Mouse (Mus musculus) gastrocnemius, adult 8-10 months (tissue): ENCODE measurements at regions not wholly inside any gene's neighbourhood (a gene's known extent, or its start where the extent isn't known, plus 50 kb on each side); places are given as distances from the start of the nearest gene placed in this dataset.

Experiments
- DNase-seq, 2 experiments: peaks; one replicate each; pipeline ENCODE4 v3.0.0; 2022; ENCODE audit warnings: low spot score in 2 of 2

DNA sequence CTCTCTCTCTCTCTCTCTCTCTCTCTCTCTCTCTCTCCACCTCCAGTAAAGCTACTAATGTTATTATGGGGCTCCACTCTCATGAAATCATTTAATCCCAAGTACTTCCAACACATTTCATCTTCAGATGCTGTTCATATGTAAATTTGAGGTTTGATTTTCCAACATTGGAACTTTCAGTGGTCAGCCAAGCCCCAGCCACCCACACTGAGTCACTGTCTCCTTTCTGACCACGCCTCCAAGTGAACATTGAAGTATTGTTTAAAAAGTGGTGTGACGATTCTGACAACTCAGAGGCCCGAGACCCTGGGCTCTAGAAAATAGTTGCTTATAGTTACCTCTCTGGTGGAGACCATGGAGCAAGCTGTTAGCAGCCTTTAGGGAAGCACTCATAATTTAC, 313.3 kb downstream of the Qdpr start:
- DNase-seq, result no peak

DNA sequence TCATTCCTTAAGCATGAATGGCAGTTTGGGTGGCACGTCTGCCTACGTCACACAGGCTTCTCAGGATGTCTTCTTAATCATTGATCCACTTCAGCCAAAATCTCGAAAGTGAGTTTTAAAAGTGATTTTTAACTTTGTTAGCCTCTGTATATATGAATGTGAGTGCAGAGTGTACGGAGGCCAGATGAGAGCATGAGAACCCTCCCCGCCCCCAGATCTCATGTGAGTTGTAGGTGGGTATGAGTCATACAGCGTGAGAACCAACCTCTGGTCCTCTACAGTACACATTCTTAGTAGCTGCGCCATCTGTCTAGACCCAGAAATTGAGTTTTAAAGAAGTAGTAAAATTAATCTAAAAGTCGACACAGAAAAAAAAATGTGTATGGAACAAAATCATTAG, 322.1 kb downstream of the Qdpr start:
- no peak for DNase-seq

DNA sequence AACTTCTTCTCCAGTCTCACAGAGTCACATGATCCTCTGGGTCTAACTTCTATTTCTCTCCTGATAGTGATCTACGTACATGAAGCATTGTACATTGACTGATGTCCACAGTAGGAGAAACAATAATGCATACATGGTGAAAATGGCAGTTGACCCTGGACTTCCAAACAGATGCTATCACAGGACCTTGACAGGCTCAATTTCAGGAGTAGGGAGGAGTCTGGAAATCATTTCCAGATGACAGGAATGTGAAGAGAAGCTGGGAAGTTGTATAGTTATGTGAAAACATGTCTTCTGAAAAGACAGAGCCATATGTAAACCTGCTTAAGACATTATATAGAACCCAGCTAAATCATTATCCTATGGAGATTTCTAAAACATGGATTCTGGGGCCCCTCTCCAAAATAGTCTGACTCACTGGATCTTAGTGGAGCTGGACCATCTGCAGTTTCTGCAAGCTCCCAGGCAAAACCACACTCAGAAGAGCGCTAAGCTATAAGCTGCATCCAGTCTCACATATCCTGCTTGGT, 322.3 kb upstream of the Ldb2 start:
- no peak for DNase-seq

DNA sequence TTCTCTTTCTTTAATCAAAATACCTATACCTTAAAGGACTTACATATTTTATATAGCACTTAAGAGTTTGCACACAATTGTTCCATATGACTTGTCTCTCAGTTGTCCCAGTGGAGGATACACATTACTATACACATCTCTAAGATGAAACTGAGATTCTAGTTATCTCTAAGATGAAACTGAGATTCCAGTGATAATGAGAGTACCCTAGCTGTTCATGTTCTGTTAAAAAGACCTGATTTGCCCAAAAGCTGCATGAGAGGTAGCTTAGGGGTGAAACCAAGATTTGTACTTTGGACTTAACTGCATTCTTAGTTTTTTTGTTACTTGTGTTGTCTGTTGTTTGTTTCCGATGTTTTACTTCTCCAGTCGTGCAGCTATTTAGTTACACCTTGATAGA, 320.3 kb upstream of the Ldb2 start:
- no peak for DNase-seq

DNA sequence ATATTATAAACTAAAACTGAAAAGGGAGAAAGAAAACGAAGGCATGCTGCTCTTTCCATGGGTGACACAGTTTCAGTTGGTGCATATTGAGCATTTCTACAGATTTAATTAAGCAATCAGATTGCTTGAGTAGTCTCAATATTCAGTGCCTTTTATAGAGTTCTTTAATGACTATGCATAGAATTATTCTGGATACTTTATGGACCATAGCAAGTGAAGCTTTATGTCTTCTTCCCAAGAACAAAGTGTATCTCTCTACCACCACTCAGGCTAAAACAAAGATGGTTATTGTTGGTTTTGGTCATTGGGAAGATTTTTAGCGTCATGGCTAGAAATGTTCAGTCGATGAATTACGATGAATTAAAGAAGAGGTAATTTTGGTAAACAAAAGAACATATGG, 311.8 kb upstream of the Ldb2 start:
- DNase-seq, result no peak

DNA sequence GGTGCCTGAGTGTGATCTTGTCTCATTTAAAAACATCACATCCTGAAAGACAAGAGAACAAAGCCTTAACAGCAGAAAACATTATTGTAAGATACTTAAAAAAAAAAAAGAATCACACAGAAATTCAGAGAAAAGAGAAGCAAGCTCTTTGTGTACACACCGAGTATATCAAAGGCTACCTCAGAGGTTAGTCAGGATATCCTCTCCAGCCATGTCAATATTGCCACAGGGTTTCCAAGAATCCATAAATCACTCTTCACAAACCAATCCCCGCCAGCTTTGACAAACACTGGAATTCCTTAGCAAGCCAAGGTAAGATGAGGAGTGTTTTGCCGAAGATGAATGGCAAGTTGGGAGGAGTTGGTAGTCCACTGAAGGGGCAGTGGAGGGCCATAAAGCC, 311.3 kb upstream of the Ldb2 start:
- DNase-seq, result no peak

DNA sequence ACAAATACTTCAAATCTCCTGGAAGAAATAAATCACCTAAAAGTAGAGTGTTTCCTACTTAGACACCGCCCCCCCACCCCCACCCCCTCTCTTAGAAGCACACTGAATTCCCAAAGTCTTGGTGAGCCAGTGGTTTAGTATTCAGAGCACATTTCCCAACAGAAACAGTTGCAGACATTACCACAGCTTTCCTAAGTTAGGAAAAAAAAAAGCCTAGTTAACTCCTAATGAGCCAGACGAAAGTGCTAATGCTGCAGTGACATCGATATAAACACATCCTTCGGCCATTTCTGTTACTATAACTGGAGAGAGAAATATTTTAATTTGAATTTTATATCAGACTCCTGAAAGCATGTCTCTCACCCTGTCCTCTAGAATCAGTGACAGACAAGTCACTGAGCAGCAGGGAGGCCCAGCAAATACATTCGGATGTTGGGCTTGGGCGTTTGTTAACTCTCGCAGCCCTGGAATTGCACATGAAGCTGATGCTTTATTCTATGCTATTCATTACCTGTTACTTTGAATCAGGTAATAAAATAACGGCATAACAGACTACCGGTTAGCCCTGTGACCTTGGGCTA, 305.8 kb upstream of the Ldb2 start:
- no peak for DNase-seq

DNA sequence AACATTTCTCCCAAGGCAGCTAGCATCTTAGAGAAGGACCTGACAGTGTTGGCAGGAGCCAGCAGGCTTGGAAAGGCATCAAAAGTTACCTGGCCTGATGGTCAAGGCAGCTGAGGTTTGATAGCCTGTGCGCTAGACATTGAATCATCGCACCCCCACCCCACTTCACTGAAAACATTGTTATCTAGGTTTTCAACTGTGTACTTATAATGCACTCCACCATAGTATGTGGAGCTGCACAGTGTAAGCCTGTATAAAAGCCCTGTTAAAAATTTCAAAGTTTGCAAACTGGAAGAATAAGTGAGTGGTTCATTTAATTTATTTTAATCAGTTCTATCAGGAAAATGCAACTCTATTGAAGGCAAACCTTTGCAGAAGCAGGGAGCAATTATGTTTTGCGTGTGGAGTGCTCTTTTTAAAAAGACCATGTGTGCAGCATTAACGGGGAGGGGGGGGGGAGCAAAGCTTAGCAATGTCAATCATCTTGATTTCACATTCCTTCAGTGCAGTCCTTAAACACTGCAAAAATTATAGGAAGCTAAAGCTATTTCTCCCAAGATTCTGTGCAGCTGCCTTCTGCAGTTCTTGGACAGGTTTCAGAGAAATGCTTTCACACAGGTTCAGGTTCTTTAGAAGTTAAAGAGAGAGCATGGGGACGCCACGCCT, 304.4 kb upstream of the Ldb2 start:
- no peak for DNase-seq

DNA sequence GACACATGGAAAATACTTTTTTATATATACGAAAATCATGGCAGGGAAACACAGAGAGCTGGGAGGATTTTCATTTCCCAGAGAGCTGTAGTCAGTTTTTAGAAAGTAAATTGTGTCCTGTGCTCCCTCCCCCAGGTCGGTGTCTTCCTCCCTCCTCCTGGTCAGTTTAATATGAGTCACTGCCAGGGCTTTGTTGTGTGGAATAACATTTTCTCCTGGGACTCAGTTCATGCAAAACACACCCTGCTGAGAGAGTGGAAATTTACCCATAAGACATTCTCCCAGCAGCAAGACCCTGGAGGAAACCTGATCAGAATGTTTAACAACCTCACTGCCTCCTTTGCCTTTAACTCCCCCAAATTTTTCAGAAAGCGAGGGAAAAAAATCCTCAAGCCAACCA, 303.2 kb upstream of the Ldb2 start:
- no peak for DNase-seq

DNA sequence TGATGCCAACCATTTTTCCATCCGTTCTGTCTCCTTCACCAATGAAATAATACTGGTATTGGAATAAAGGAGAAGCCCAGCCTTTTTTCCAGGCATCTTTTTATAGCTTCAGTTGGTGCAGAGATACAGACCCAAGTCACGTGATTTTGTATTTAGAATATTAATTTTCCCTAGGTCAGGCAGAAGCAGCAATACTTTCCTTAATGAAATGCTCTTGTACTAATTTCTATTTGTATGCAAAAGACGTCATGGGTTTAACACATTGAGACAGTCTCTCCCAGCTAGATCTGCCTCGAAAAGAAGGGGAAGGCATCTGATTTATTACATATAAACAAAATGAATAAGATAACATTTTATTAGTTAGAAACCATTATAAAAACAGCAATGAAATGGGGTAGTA, 302.3 kb upstream of the Ldb2 start:
- no peak for DNase-seq

DNA sequence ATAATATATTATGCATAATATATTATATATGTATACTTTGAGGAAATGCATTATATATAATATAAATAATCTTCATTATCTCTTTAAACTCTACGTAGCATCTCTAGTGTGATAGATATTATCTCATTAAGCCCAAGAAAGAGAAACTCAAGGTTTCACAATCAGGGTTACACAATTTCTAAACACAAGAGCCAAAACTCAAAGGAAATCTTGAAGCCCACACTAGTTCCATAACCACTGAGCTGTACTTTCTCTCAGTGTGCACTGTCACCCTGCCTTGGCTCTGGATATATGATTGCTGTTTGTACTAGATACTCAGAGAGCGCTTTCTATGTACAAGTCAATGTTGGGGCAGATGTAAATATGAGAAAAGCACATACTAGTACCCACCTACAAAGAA, 299.6 kb upstream of the Ldb2 start:
- no peak for DNase-seq

DNA sequence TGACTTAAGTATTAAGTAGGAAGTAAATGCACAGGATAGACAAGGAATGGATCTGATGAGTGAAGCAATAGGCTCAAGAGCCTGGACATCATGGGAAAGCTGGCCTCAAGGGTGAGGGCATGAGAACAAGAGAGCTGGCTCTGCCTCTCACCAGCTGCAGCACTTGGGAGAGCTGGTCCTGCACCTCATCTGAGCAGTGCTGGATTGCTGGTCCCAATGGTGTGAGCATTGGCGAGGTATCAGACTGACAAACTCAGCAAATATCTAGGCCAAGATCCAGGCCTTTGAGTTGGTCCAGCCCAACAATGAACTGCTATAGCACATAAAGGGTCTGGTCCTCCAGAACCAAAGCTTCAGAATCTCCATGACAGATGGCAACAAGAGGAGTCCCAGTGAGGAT, 298.5 kb upstream of the Ldb2 start:
- peak in 1 of 2 experiments; percentile 16 for DNase-seq

DNA sequence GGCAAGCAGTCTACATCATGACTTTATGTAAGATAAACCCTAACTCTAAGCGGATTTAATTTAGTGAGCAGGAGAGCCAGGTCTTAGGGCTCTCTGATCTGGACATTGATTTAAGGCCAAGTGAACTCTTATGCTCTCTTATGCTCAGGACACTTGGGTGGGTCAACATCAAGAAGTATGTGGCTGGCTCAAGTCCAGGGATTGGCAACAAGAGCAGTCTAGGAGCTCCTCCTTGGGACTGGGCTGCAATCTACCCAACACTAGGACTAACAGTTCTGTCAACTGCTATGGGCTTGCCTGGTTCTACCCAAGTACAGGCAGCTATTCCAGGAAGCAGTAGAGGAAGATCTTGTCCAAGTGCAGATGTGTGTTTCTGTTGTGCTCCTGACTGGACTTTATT, 285.3 kb upstream of the Ldb2 start:
- DNase-seq, result no peak

DNA sequence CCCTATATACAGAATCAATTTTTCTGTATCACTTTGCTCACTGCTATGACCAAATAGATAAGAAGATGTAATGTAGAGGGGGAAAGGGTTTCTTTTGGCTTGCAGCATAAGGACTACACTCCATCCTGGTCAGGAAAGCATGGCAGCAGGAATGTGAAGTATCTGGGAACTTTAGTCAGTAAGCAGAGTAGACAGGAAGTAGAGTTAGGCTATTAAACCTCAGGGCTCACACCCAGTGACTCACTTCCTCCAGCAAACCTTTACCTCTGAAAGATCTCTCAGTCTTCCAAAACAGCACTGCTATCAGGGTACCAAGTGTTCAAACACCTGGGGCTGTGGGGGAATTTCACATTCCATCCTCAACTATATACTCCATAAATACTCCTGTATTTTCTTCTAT, 283.1 kb upstream of the Ldb2 start:
- no peak for DNase-seq

DNA sequence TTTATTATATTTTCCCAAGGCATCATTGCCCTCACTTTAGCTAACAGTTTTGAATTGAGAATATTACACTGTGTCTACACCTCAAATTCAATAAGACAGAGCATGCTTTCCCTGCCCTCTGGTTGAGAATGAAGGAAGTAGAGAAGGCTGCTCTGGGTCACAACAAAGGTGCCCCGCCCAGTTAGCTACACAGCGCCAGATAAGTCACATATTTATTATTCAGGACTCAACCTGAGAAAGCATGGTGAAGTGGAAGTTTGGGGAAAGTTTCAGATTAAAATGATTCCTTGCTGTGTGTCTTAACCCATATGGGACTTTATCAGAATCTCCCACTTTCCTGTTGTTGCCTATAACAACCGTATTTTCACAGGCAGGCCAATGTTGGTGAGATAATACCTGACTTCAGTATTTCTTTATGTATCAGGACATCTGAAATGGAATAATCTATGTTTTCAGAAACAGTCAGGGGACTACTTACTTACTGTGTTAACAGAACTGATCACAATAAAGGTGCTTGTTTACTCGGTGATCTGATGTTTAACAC, 276.9 kb upstream of the Ldb2 start:
- no peak for DNase-seq

DNA sequence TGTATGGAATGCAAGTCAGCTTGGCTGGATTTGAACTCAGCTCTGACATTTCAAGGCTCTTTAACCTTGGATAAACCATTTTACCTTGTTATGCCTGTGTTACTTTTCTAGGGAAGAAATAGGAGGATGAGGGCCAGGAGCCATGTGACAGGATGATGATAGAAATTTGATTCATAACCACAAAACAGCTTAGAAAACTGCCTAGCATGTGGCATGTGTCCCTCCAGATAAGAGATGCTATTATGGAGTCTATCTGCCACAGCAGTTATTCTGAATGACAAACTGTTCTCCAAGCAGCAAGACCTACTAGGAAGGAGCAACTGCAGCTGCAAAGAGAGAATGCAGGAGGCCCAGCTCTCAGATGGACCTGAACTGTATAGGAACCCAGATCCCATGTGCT, 275.7 kb upstream of the Ldb2 start:
- DNase-seq, result no peak

DNA sequence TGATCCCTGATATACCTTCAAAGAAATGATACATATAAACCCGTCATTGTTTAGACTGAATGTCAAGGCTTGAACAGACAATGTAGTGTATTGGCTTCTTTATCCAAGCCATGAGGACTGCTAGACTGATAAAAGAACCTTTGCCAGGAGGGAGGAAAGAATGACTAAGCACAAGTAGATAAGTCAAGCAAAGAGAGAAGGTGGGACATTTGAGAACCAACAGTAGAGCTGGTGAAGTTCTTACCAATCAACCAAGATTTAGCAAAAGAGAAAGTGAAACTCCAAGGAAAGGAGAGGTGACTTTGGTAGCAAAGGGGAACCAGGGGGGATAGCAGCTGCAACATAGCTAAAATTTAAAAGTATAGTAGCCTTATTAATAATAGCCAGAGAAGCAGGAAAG, 273.0 kb upstream of the Ldb2 start:
- no peak for DNase-seq

DNA sequence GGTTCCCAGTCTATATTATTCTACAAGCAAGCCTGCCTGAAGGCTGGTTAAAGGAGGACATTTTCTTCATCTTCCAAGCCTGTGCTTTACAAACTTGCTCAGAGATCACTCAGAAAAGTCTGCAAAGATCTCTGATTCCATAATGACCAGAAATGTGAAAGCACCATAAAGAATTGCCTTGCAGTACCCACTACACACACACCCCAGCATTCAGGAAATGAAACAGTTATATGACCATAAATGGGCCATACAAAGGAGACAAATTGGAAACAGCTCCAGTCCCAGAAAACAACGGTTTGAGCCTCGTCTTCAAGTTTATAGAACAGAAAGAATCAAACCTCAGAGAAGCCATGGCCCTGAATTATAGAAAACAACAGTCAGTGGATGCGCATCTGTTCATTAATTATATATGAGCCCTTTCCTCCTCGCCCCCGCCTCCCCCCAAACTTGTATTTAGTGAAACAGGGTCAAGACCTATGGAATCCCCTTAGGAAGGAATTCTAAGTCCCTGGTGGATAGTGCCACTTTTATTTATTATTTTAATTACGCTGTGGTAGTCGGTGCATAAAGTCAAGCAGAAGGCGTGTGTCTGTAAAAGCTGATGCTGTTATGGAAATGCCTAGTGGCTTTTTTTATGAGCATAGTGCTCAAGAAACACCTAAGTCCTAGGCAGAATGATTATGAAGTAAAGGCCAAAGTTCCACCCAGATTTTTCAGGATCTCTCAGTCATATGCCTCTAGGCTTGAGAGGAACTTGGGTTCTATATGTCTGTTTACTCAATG, 266.6 kb upstream of the Ldb2 start:
- no peak for DNase-seq

DNA sequence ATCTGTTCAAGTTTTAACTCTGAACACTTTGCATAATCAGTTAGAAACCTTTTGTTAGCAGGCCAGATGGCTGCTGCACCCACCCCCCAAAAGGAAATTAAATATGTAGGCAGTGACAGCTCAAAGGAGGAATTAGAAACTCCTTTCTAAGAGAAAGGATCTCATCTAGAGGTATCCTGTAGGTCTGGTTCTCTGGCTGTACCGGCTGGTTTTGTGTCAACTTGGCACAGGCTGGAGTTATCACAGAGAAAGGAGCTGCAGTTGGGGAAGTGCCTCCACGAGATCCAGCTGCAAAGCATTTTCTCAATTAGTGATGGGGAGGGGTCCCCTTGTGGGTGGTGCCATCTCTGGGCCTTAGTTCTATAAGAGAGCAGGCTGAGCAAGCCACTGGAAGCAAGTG, 263.1 kb upstream of the Ldb2 start:
- no peak for DNase-seq

DNA sequence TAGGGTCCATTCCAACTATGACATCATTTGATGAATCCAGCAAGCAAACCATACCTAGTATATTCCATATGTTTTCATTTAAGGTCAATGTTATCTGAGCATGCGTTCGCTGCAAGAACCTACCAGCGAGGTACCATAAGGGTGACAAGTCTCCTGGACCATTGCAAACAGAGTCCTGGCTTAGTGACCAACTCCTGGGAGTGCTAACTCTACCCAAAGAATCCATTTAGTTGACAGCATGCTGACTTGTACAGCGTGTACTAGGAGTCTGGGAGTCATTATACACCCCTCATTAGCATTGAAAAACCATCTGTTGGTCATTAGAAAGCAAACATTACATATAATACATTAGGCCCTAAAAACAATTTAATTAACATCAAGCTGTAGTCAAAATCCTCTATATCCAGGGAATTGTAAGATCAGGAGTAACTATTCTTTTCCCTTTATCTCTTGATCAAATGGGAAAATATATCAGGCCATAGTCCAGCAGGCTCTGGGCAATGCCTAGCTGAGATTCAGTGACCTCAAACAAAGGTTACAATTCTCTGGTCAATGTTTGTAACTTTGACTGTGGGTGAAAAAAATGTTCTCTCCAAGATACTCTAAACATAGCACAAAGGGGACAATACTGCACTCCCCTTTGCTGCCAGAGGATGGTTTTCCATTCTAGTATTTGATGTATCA, 255.9 kb upstream of the Ldb2 start:
- no peak for DNase-seq

DNA sequence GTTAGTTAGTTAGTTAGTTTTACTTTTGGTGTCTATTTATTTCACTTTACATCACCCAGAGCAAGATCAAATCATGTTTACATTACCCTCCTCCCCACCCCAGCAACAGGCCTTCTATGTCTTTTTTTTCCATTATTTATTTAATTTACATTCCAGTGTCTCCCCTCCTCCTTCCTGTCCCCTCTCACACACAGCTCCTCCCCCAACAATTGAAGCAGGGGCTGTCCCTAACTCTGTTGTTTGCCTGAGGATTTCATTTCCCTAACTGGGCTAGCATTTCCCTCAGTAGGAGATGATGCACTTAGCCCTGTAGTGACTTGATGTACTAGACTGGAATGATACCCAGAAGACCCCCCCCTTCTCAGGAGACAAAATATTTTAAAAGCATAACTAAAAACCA, 249.9 kb upstream of the Ldb2 start:
- DNase-seq, result no peak

DNA sequence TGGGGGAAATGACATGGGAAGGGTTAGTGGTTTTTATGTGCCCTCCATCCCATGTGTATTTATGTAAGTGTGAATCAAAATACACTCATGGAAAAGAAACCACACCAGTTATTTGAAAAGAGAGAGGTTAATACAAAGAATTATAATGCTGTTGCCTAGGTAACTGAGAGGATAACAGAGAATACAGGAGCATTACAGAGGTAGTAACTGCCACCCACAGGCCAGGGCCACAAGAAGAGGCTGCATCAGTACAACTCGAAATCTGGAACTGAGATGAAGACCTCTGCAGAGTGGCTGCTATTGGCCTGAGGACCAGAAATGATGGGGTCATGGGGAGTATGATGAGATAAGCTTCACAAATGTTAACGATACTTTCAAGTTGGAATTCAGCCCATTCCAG, 243.4 kb upstream of the Ldb2 start:
- DNase-seq, result no peak
